Mouse (Mus musculus) C2C12 (cell line): ENCODE data around the gene Nebl. TPM values are rescaled to one million over a fixed set of nuclear protein-coding genes. Genes with fewer than 3 reads are reported as not detected.

ENCODE experiments used
- H3K27me3 ChIP-seq: one replicate; pipeline ENCODE4 v1.6.1; 2011; ENCODE audit not compliant: control insufficient read depth, insufficient read depth, insufficient read length
- H3K36me3 ChIP-seq: one replicate; pipeline ENCODE4 v1.6.1; 2011; ENCODE audit not compliant: control insufficient read depth, insufficient read depth
- H3K4me3 ChIP-seq: one replicate; pipeline ENCODE4 v1.5.1; 2011; ENCODE audit warnings: mild to moderate bottlenecking, control low read depth; ENCODE audit not compliant: poor library complexity, insufficient read depth, severe bottlenecking
- H3K79me2 ChIP-seq: one replicate; pipeline ENCODE4 v1.6.1; 2011; ENCODE audit not compliant: control insufficient read depth, insufficient read depth
- H3K79me3 ChIP-seq: one replicate; pipeline ENCODE4 v1.6.1; 2011; ENCODE audit warnings: low read depth, control low read depth
- H3ac ChIP-seq: one replicate; pipeline ENCODE3; 2011; ENCODE audit warnings: low read depth; ENCODE audit not compliant: control insufficient read depth, insufficient read length
- CEBPB ChIP-seq: IDR thresholded peaks from one replicate; pipeline ENCODE4 v1.6.1; 2011; ENCODE audit warnings: low read depth, mild to moderate bottlenecking, control low read depth, moderate library complexity
- CTCF ChIP-seq: IDR thresholded peaks from one replicate; pipeline ENCODE4 v1.5.1; 2011; ENCODE audit not compliant: control insufficient read depth, insufficient read depth, insufficient read length
- FOSL1 ChIP-seq: IDR thresholded peaks from one replicate; pipeline ENCODE4 v1.8.0; 2011; ENCODE audit warnings: mild to moderate bottlenecking, low read length; ENCODE audit not compliant: poor library complexity, insufficient read depth, severe bottlenecking
- MAX ChIP-seq: IDR thresholded peaks from one replicate; pipeline ENCODE4 v1.6.1; 2011; ENCODE audit warnings: mild to moderate bottlenecking, control low read depth
- MYOD1 ChIP-seq: IDR thresholded peaks from one replicate; pipeline ENCODE4 v1.6.1; 2011; ENCODE audit warnings: low read depth; ENCODE audit not compliant: control insufficient read depth, insufficient read length
- MYOG ChIP-seq: IDR thresholded peaks from one replicate; pipeline ENCODE4 v1.6.1; 2011; ENCODE audit not compliant: control insufficient read depth, insufficient read length; ENCODE audit errors: extremely low read depth
- USF1 ChIP-seq: IDR thresholded peaks from one replicate; pipeline ENCODE4 v1.6.1; 2011; ENCODE audit warnings: low read depth, mild to moderate bottlenecking, control low read depth, moderate library complexity
- polyA plus RNA-seq: library from polyadenylated mRNA; unstranded; fragments of >200 nt; fragmentation: generic; extraction: Trizol; gene quantifications from one replicate; pipeline ENCODE4 v1.2.1, GENCODE M21; 2012; ENCODE audit warnings: missing spikeins

Nebl gene
- polyA plus RNA-seq, 1 experiment: 0.50 TPM

- H3K79me3 ChIP-seq: no peaks in the 10 kb centered on the region
- H3K4me3 ChIP-seq: no peak overlapping the region
- no peak for TF ChIP-seq FOSL1
- H3K27me3 ChIP-seq: no peaks in the 10 kb centered on the region
- H3ac ChIP-seq: no peak overlapping the region
- H3K36me3 ChIP-seq: no peaks in the 10 kb centered on the region
- no peaks in the 10 kb centered on the region for H3K79me2 ChIP-seq
Observed at GRCm38 (mm10) chr2:17715149-17715767, 16.0 kb downstream of the Nebl start.

- Histone ChIP-seq H3K27me3 (no peaks in the 10 kb centered on the region), H3K79me3 (no peaks in the 10 kb centered on the region), H3ac (no peak overlapping the region), H3K79me2 (no peaks in the 10 kb centered on the region), H3K36me3 (no peaks in the 10 kb centered on the region), H3K4me3 (no peak overlapping the region)
- TF ChIP-seq CEBPB (no peak), MAX (no peak), MYOG (no peak), MYOD1 (no peak), FOSL1 (no peak), CTCF (no peak), USF1 (no peak)
Observed at GRCm38 (mm10) chr2:17714661-17715060, 16.6 kb downstream of the Nebl start.

GRCm38 (mm10) chr2:17714124-17714523, 17.1 kb downstream of the Nebl start:
- Histone ChIP-seq H3K4me3 (no peak overlapping the region), H3K27me3 (no peaks in the 10 kb centered on the region), H3ac (no peak overlapping the region), H3K79me2 (no peaks in the 10 kb centered on the region), H3K79me3 (no peaks in the 10 kb centered on the region), H3K36me3 (no peaks in the 10 kb centered on the region)
- TF ChIP-seq MYOG (no peak), USF1 (no peak), FOSL1 (no peak), CEBPB (no peak)

- Histone ChIP-seq H3ac (no peak overlapping the region), H3K4me3 (no peak overlapping the region), H3K79me3 (no peaks in the 10 kb centered on the region), H3K27me3 (no peaks in the 10 kb centered on the region), H3K36me3 (no peaks in the 10 kb centered on the region), H3K79me2 (no peaks in the 10 kb centered on the region)
- TF ChIP-seq MYOD1: no peak
- no peak for TF ChIP-seq USF1
- TF ChIP-seq CEBPB: no peak
- no peak for TF ChIP-seq CTCF
- no peak for TF ChIP-seq FOSL1
- TF ChIP-seq MAX: no peak
- TF ChIP-seq MYOG: no peak
Observed at GRCm38 (mm10) chr2:17711216-17711615, 20.0 kb downstream of the Nebl start.

- no peak overlapping the region for H3ac ChIP-seq
- H3K36me3 ChIP-seq: no peaks in the 10 kb centered on the region
- H3K27me3 ChIP-seq: no peaks in the 10 kb centered on the region
- H3K79me3 ChIP-seq: no peaks in the 10 kb centered on the region
- no peak for TF ChIP-seq FOSL1
- TF ChIP-seq USF1: no peak
- no peak for TF ChIP-seq MYOD1
- TF ChIP-seq CEBPB: no peak
- TF ChIP-seq MYOG: no peak
- TF ChIP-seq CTCF: no peak
- no peak for TF ChIP-seq MAX
- H3K4me3 ChIP-seq: no peak overlapping the region
- no peaks in the 10 kb centered on the region for H3K79me2 ChIP-seq
Observed at GRCm38 (mm10) chr2:17710083-17710482, 21.2 kb downstream of the Nebl start.

- TF ChIP-seq MYOD1: no peak
- TF ChIP-seq CTCF: no peak
- no peak for TF ChIP-seq FOSL1
- no peak for TF ChIP-seq MAX
- TF ChIP-seq USF1: no peak
- no peak for TF ChIP-seq CEBPB
- TF ChIP-seq MYOG: no peak
- no peaks in the 10 kb centered on the region for H3K27me3 ChIP-seq
- H3K79me2 ChIP-seq: no peaks in the 10 kb centered on the region
- H3K79me3 ChIP-seq: no peaks in the 10 kb centered on the region
- no peaks in the 10 kb centered on the region for H3K36me3 ChIP-seq
- no peak overlapping the region for H3ac ChIP-seq
- H3K4me3 ChIP-seq: no peak overlapping the region
Observed at GRCm38 (mm10) chr2:17705964-17706363, 25.3 kb downstream of the Nebl start.
